Mouse (Mus musculus) hindbrain, embryonic 13.5 days (tissue): ENCODE results near the gene Mtus2. TPM values are rescaled to one million over a fixed set of nuclear protein-coding genes. Genes with fewer than 3 reads are reported as not detected.

Experiments used
- ATAC-seq: fragments of 200-750 bp; cut with Nextera tagmentation; 2 replicates; pipeline ENCODE4 v1.8.0; 2017; ENCODE audit warnings: moderate TSS enrichment; ENCODE audit not compliant: low FRiP score
- H3K27ac ChIP-seq: fragments of 300-500 bp; sonication (generic); 2 replicates; pipeline ENCODE4 v1.5.1; 2015; ENCODE audit warnings: inconsistent platforms, mild to moderate bottlenecking, moderate library complexity
- H3K27me3 ChIP-seq: fragments of 300-500 bp; sonication (generic); 2 replicates; pipeline ENCODE4 v1.6.1; 2015; ENCODE audit warnings: mild to moderate bottlenecking, inconsistent platforms
- H3K36me3 ChIP-seq: fragments of 300-500 bp; sonication (generic); 2 replicates; pipeline ENCODE4 v1.6.1; 2015; ENCODE audit warnings: mild to moderate bottlenecking, inconsistent platforms
- H3K4me1 ChIP-seq: fragments of 300-500 bp; sonication (generic); replicated peaks from 2 replicates; pipeline ENCODE4 v1.6.1; 2015; ENCODE audit warnings: inconsistent platforms
- H3K4me2 ChIP-seq: fragments of 300-500 bp; sonication (generic); 2 replicates; pipeline ENCODE4 v1.6.1; 2015; ENCODE audit warnings: inconsistent platforms, mild to moderate bottlenecking, moderate library complexity
- H3K4me3 ChIP-seq: fragments of 300-500 bp; sonication (generic); 2 replicates; pipeline ENCODE4 v1.5.1; 2015; ENCODE audit warnings: mild to moderate bottlenecking, inconsistent platforms
- H3K9ac ChIP-seq: fragments of 300-500 bp; sonication (generic); 2 replicates; pipeline ENCODE4 v1.6.1; 2015; ENCODE audit warnings: mild to moderate bottlenecking, inconsistent platforms
- H3K9me3 ChIP-seq: fragments of 300-500 bp; sonication (generic); 2 replicates; pipeline ENCODE4 v1.6.1; 2016; ENCODE audit warnings: inconsistent platforms
- WGBS: fragments of 180-500 bp; shearing (Covaris S2); methylation state at CpG from one replicate; pipeline ENCODE4 v1.1.7; 2015; 5-methylcytosine and 5-hydroxymethylcytosine counted together
- polyA plus RNA-seq: library from polyadenylated mRNA; unstranded; fragments of >200 nt; fragmentation: Nextera tagmentation; extraction: Ambion mirVana; gene quantifications from 2 replicates; pipeline ENCODE4 v1.2.1, GENCODE M21; 2015

Mtus2 gene
- polyA plus RNA-seq, 1 experiment from 2014 or later: 45.8 TPM

GRCm38 (mm10) chr5:148272771-148273170 lies 315.7 kb downstream of the Mtus2 start:
- no peak overlapping the region for H3K27ac ChIP-seq
- ATAC-seq: no peak
- H3K4me2 ChIP-seq: no peak overlapping the region
- H3K36me3 ChIP-seq: no peaks in the 10 kb centered on the region
- WGBS: 88% methylated on average over 6 of the region's 6 CpGs
- no peaks in the 10 kb centered on the region for H3K9me3 ChIP-seq
- no peak overlapping the region for H3K4me3 ChIP-seq
- no peaks in the 10 kb centered on the region for H3K27me3 ChIP-seq
- no peak overlapping the region for H3K9ac ChIP-seq
- no peaks in the 10 kb centered on the region for H3K4me1 ChIP-seq

- no peak overlapping the region for H3K4me3 ChIP-seq
- H3K4me1 ChIP-seq: no peaks in the 10 kb centered on the region
- no peaks in the 10 kb centered on the region for H3K27me3 ChIP-seq
- H3K27ac ChIP-seq: no peak overlapping the region
- no peaks in the 10 kb centered on the region for H3K9me3 ChIP-seq
- no peak overlapping the region for H3K4me2 ChIP-seq
- no peak for ATAC-seq
- H3K36me3 ChIP-seq: peaks cover 23% of the 10 kb centered on the region
- WGBS: 80% methylated on average over 8 of the region's 8 CpGs
- no peak overlapping the region for H3K9ac ChIP-seq
Measured at GRCm38 (mm10) chr5:148278233-148278632, 321.1 kb downstream of the Mtus2 start.

DNA sequence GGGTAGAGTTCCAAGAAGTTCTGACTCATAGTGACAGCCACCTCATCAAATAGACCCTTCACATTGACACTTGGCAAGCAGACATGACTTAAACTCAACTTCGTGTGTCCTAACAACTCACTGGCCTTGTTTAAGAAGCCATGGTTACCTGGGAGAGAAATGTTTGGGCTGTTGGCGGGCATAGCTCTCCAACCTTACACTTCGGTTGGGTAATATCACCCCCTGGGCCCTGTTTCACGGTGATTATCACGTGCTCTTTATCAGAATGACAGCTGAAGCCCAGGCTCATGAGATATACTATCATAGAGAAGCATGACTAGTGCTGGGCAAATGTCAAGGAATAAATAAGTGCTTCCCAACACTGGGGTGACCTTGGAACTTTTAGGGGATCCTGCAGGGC lies 323.2 kb downstream of the Mtus2 start:
- H3K4me3 ChIP-seq: no peak overlapping the region
- H3K36me3 ChIP-seq: peaks cover 23% of the 10 kb centered on the region
- WGBS: 84% methylated on average over 5 of the region's 5 CpGs
- ATAC-seq: no peak
- no peaks in the 10 kb centered on the region for H3K4me1 ChIP-seq
- H3K9ac ChIP-seq: no peak overlapping the region
- no peak overlapping the region for H3K27ac ChIP-seq
- no peak overlapping the region for H3K4me2 ChIP-seq
- no peaks in the 10 kb centered on the region for H3K27me3 ChIP-seq
- H3K9me3 ChIP-seq: no peaks in the 10 kb centered on the region

DNA sequence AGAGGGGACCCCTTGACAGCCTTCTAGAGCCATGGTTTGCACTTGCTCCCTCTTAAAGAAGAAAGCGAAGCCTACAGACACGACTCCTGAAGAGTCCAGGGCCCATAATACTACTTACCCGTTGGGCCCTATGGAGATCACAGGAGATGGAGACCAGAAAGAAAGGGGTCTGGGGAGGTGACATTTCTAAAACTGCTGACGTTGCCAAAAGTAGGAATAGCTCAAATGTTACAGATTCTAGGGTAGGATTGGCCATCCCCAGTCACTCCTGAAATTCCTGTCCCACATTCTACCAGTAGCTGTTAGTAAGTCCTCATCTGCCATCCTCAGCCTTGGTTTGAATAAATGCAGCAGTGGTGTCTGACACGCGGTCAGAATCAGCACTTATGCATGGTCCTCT lies 325.0 kb downstream of the Mtus2 start:
- Histone ChIP-seq H3K27ac (no peak overlapping the region), H3K9ac (no peak overlapping the region), H3K27me3 (no peaks in the 10 kb centered on the region), H3K4me2 (no peak overlapping the region), H3K4me1 (no peaks in the 10 kb centered on the region), H3K4me3 (no peak overlapping the region), H3K36me3 (peaks cover 23% of the 10 kb centered on the region), H3K9me3 (no peaks in the 10 kb centered on the region)
- no peak for ATAC-seq
- 90% methylated on average over 6 of the region's 6 CpGs for WGBS

DNA sequence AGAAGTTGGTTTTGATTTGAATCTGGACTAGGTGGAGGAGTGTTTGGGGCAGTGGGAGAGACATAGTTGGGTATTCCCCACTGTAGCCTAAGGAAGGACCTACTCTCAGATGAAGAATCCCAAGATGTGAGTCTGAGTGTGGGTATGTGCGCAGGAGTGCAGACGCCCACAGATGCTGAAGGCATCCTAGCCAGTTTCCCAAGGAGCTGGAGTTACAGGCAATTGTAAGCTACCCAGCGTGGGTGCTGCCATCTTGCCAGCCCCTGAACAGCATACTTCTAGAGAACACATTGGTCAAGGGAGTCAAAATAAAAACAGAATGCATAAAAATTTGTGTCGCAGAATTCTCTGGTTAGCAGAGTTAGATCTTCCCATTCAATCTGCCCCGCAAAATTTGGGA lies 325.5 kb downstream of the Mtus2 start:
- WGBS: 94% methylated on average over 5 of the region's 5 CpGs
- ATAC-seq: no peak
- Histone ChIP-seq H3K27ac (no peak overlapping the region), H3K4me2 (no peak overlapping the region), H3K9ac (no peak overlapping the region), H3K9me3 (no peaks in the 10 kb centered on the region), H3K4me1 (no peaks in the 10 kb centered on the region), H3K27me3 (no peaks in the 10 kb centered on the region), H3K36me3 (peaks cover 28% of the 10 kb centered on the region), H3K4me3 (no peak overlapping the region)

- H3K27ac ChIP-seq: no peak overlapping the region
Measured at GRCm38 (mm10) chr5:148283177-148283576, 326.1 kb downstream of the Mtus2 start.

GRCm38 (mm10) chr5:148283584-148283983 lies 326.5 kb downstream of the Mtus2 start:
- no peak overlapping the region for H3K27ac ChIP-seq
- H3K4me1 ChIP-seq: no peaks in the 10 kb centered on the region
- H3K4me3 ChIP-seq: no peak overlapping the region
- H3K27me3 ChIP-seq: no peaks in the 10 kb centered on the region
- no peak for ATAC-seq
- no peak overlapping the region for H3K9ac ChIP-seq
- H3K9me3 ChIP-seq: no peaks in the 10 kb centered on the region
- H3K36me3 ChIP-seq: peaks cover 21% of the 10 kb centered on the region
- WGBS: 85% methylated on average over 3 of the region's 3 CpGs
- H3K4me2 ChIP-seq: no peak overlapping the region

More at GRCm38 (mm10) chr5:148283177-148283576, 326.1 kb downstream of the Mtus2 start:
- Histone ChIP-seq H3K9me3 (no peaks in the 10 kb centered on the region), H3K36me3 (peaks cover 25% of the 10 kb centered on the region), H3K4me1 (no peaks in the 10 kb centered on the region), H3K4me3 (no peak overlapping the region), H3K9ac (no peak overlapping the region), H3K4me2 (no peak overlapping the region), H3K27me3 (no peaks in the 10 kb centered on the region)
- no peak for ATAC-seq
- 82% methylated on average over 2 of the region's 2 CpGs for WGBS

DNA sequence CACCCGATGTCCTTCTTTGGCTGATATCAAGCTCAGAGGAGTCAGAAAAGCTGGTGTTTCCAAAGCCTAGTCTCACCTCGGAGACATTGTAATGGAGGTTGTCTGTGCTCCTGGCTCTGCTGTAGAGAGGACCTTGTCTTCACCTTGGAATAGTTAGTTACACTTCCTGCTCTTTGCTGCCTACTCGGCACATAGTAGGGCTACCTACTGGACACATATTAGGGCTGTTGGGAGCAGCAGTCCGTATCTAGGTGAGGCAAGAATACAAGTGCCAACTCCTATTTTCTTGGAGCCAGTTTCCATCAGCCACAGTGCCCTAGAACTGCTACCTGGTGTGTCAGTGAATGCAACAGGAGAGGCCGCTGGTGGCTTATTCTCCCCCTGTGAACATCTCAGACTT lies 330.4 kb downstream of the Mtus2 start:
- WGBS: 92% methylated on average over 5 of the region's 5 CpGs
- Histone ChIP-seq H3K4me1 (0 out of 2 replicates have a peak, but pooled peaks cover 4% of the 10 kb centered on the region), H3K4me3 (no peak overlapping the region), H3K27ac (no peak overlapping the region), H3K27me3 (no peaks in the 10 kb centered on the region), H3K36me3 (peaks cover 23% of the 10 kb centered on the region), H3K4me2 (no peak overlapping the region), H3K9ac (no peak overlapping the region), H3K9me3 (no peaks in the 10 kb centered on the region)
- ATAC-seq: no peak

- ATAC-seq: no peak
- Histone ChIP-seq H3K27me3 (no peaks in the 10 kb centered on the region), H3K27ac (no peak overlapping the region), H3K4me1 (0 out of 2 replicates have a peak, but pooled peaks cover 4% of the 10 kb centered on the region), H3K9me3 (no peaks in the 10 kb centered on the region), H3K36me3 (peaks cover 29% of the 10 kb centered on the region), H3K4me2 (no peak overlapping the region), H3K4me3 (no peak overlapping the region), H3K9ac (no peak overlapping the region)
- WGBS: 77% methylated on average over 18 of the region's 18 CpGs
Measured at GRCm38 (mm10) chr5:148288804-148289203, 331.7 kb downstream of the Mtus2 start.

- H3K4me1 ChIP-seq: 0 out of 2 replicates have a peak, but pooled peaks cover 4% of the 10 kb centered on the region
- no peak overlapping the region for H3K27ac ChIP-seq
- no peak for ATAC-seq
- no peak overlapping the region for H3K9ac ChIP-seq
- no peaks in the 10 kb centered on the region for H3K9me3 ChIP-seq
- H3K36me3 ChIP-seq: peaks cover 40% of the 10 kb centered on the region
- H3K4me2 ChIP-seq: no peak overlapping the region
- WGBS: 59% methylated on average over 7 of the region's 7 CpGs
- H3K27me3 ChIP-seq: no peaks in the 10 kb centered on the region
- no peak overlapping the region for H3K4me3 ChIP-seq
Measured at GRCm38 (mm10) chr5:148289951-148290350, 332.8 kb downstream of the Mtus2 start.

- Histone ChIP-seq H3K4me3 (no peak overlapping the region), H3K36me3 (peaks cover 64% of the 10 kb centered on the region), H3K27ac (no peak overlapping the region), H3K4me2 (no peak overlapping the region), H3K9me3 (no peaks in the 10 kb centered on the region), H3K27me3 (no peaks in the 10 kb centered on the region), H3K4me1 (0 out of 2 replicates have a peak, but pooled peaks cover 4% of the 10 kb centered on the region), H3K9ac (no peak overlapping the region)
- WGBS: 83% methylated on average over 7 of the region's 7 CpGs
- ATAC-seq: no peak
Measured at GRCm38 (mm10) chr5:148292862-148293261, 335.7 kb downstream of the Mtus2 start.

DNA sequence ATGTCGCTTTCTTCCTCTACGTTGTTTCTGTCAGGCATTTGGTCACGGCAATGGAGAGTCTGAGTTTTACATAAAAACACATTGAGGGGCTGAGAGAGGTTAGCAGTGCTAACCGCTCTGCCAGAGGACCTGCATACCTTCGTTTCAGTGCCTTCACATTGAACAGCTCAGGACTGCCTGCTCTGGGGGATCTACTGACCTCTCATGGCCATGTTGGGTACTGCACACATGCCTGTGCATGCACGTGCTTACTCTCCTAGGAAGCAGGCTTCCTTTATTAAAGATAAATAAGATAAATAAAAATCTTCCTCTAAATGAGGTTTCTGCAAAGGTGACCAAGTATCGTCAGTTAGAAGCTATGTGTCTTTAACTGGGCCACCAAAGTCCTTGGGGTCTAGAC lies 336.2 kb downstream of the Mtus2 start:
- Histone ChIP-seq H3K4me1 (0 out of 2 replicates have a peak, but pooled peaks cover 4% of the 10 kb centered on the region), H3K36me3 (peaks cover 69% of the 10 kb centered on the region), H3K27ac (no peak overlapping the region), H3K27me3 (no peaks in the 10 kb centered on the region), H3K4me2 (no peak overlapping the region), H3K9ac (no peak overlapping the region), H3K4me3 (no peak overlapping the region), H3K9me3 (no peaks in the 10 kb centered on the region)
- no peak for ATAC-seq
- WGBS: 88% methylated on average over 7 of the region's 7 CpGs

DNA sequence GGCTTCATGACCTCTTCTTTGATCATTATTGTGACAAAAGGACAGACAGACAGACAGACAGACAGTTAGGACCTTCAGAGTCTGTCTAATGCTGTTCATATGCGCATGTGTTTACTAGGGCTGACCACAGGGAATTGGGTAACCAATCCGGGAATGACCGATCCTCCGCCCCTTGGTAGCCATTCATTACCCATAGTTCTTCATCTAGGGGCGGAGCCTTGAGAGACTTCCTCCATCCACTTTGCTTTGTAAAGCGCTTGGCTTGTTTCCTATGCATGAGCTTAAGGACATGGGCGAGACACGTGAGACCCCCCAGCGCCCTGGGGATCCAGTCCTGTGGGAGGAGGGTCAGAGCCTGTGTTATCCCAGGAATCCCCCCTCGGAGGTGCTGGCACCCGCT lies 345.8 kb downstream of the Mtus2 start:
- no peak for ATAC-seq
- H3K36me3 ChIP-seq: peaks cover 64% of the 10 kb centered on the region
- H3K9ac ChIP-seq: no peak overlapping the region
- H3K4me1 ChIP-seq: no peaks in the 10 kb centered on the region
- H3K4me2 ChIP-seq: no peak overlapping the region
- no peaks in the 10 kb centered on the region for H3K27me3 ChIP-seq
- no peaks in the 10 kb centered on the region for H3K9me3 ChIP-seq
- 87% methylated on average over 11 of the region's 11 CpGs for WGBS
- H3K4me3 ChIP-seq: no peak overlapping the region
- H3K27ac ChIP-seq: no peak overlapping the region
